Mouse (Mus musculus) bone marrow macrophage, adult 2 months (primary cell): ENCODE measurements around the gene Bysl.

Source experiments
- CTCF ChIP-seq: IDR thresholded peaks from 2 replicates; pipeline ENCODE4 v1.5.1; 2012; ENCODE audit warnings: low read depth, mild to moderate bottlenecking, low read length, moderate library complexity
- POLR2A ChIP-seq: IDR thresholded peaks from 2 replicates; pipeline ENCODE4 v1.6.1; 2012; ENCODE audit warnings: mild to moderate bottlenecking, low read depth, low read length, borderline replicate concordance

DNA sequence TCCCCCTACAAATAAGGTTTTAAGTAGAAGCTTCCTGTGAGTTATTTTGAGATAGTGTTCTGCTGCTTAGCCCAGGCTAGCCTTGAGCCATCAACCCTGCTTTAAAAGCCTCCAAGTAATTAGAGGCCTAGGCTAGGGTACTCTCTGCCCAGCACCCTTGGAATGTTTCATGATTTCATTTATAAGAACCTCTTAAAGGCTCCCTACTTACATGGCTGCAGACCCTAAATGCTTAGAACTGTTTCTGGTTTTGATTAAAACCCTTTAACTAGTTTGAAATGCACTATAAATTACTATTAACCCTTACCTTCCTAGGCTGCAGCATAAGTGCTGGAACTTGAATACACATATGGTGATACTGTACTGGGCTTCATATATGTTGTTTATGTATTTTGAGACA lies 38.9 kb downstream of the Bysl start:
- TF ChIP-seq CTCF: no peak
- no peak for TF ChIP-seq POLR2A
